Mouse (Mus musculus) brain, embryonic 14.5 days (tissue): ENCODE measurements around the gene Pdrg1.

Experiments
- CTCF ChIP-seq: fragments of 200-500 bp; IDR thresholded peaks from 2 replicates; pipeline ENCODE4 v1.5.1; 2012; ENCODE audit warnings: inconsistent platforms, mild to moderate bottlenecking, moderate library complexity, borderline replicate concordance; ENCODE audit not compliant: insufficient read depth, insufficient read length; ENCODE audit errors: extremely low read depth
- POLR2A ChIP-seq: fragments of 200-500 bp; IDR thresholded peaks from 2 replicates; pipeline ENCODE4 v1.6.1; 2012; ENCODE audit warnings: mild to moderate bottlenecking, inconsistent platforms, borderline replicate concordance; ENCODE audit not compliant: poor library complexity, insufficient read depth, insufficient read length, severe bottlenecking; ENCODE audit errors: extremely low read depth

- TF ChIP-seq CTCF (0 out of 2 replicates have a peak, but pooled peaks have one; percentile 11), POLR2A (no peak)
Observed at GRCm38 (mm10) chr2:153032083-153032842, 17.0 kb upstream of the Pdrg1 start.
